Mouse (Mus musculus) MEL (cell line): ENCODE data around the gene Wdsub1. TPM values are rescaled to one million over a fixed set of nuclear protein-coding genes. Genes with fewer than 3 reads are reported as not detected.

Source experiments
- DNase-seq: peaks from one replicate; pipeline ENCODE4 v3.0.0; 2011; ENCODE audit warnings: low read depth, low spot score
- H3K27ac ChIP-seq: 2 replicates; pipeline ENCODE4 v1.5.1; 2012; ENCODE audit warnings: low read depth, mild to moderate bottlenecking, control low read depth, low read length, moderate library complexity; ENCODE audit not compliant: control insufficient read depth
- H3K27me3 ChIP-seq, 2 experiments: fragments of 150-350 bp in 1 of 2; sonication (generic) in 1 of 2; 2 replicates each; pipeline ENCODE4 v1.6.1; 2012; ENCODE audit warnings: low read length in 2 of 2, mild to moderate bottlenecking in 2 of 2, improper control_type of control experiment in 1 of 2, moderate library complexity in 1 of 2; ENCODE audit not compliant: insufficient read depth in 2 of 2, control insufficient read depth in 1 of 2
- H3K36me3 ChIP-seq, 2 experiments: 2 replicates each; pipeline ENCODE4 v1.6.1; 2012 to 2014; ENCODE audit warnings: low read length in 2 of 2, improper control_type of control experiment in 1 of 2, inconsistent platforms in 1 of 2, mild to moderate bottlenecking in 1 of 2; ENCODE audit not compliant: insufficient read depth in 2 of 2, control insufficient read depth in 1 of 2
- H3K4me1 ChIP-seq, 2 experiments: fragments of 150-350 bp in 1 of 2; sonication (generic) in 1 of 2; 2 replicates each; pipeline ENCODE4 v1.6.1; 2012; ENCODE audit warnings: low read length in 2 of 2, improper control_type of control experiment in 1 of 2, mild to moderate bottlenecking in 1 of 2; ENCODE audit not compliant: insufficient read depth in 2 of 2, control insufficient read depth in 1 of 2
- H3K4me3 ChIP-seq, 2 experiments: fragments of 150-350 bp in 1 of 2; sonication (generic) in 1 of 2; 2 replicates each; pipeline ENCODE4 v1.5.1; 2012; ENCODE audit warnings: low read depth in 2 of 2, low read length in 2 of 2, mild to moderate bottlenecking in 2 of 2, moderate library complexity in 2 of 2, control low read depth in 1 of 2, improper control_type of control experiment in 1 of 2; ENCODE audit not compliant: control insufficient read depth in 1 of 2, insufficient read depth in 1 of 2
- H3K79me2 ChIP-seq: 2 replicates; pipeline ENCODE4 v1.6.1; 2012; ENCODE audit warnings: mild to moderate bottlenecking, low read length, moderate library complexity; ENCODE audit not compliant: control insufficient read depth, poor library complexity, insufficient read depth
- H3K9ac ChIP-seq: 2 replicates; pipeline ENCODE4 v1.6.1; 2012; ENCODE audit warnings: low read depth, mild to moderate bottlenecking, control low read depth, low read length, moderate library complexity; ENCODE audit not compliant: control insufficient read depth, poor library complexity, severe bottlenecking
- H3K9me3 ChIP-seq: fragments of 150-350 bp; sonication (generic); replicated peaks from 2 replicates; pipeline ENCODE4 v1.6.1; 2012; ENCODE audit warnings: mild to moderate bottlenecking, low read length, improper control_type of control experiment, moderate library complexity; ENCODE audit not compliant: insufficient read depth
- BHLHE40 ChIP-seq: IDR thresholded peaks from 2 replicates; pipeline ENCODE4 v1.6.1; 2012; ENCODE audit warnings: low read depth, mild to moderate bottlenecking, inconsistent platforms, low read length, improper control_type of control experiment, borderline replicate concordance
- CHD1 ChIP-seq: IDR thresholded peaks from 2 replicates; pipeline ENCODE4 v1.6.1; 2012; ENCODE audit warnings: low read depth, mild to moderate bottlenecking, inconsistent platforms, low read length, improper control_type of control experiment
- CHD2 ChIP-seq: IDR thresholded peaks from 2 replicates; pipeline ENCODE4 v1.6.1; 2011; ENCODE audit warnings: low read length, improper control_type of control experiment
- CTCF ChIP-seq, 3 experiments: IDR thresholded peaks in 2 of 3; conservative IDR thresholded peaks in 1 of 3; 2 replicates each; pipeline ENCODE4 v1.5.1; 2011 to 2012; ENCODE audit warnings: low read length in 3 of 3, low read depth in 2 of 3, mild to moderate bottlenecking in 2 of 3, improper control_type of control experiment in 1 of 3, inconsistent platforms in 1 of 3, mixed read lengths in 1 of 3, moderate library complexity in 1 of 3; ENCODE audit not compliant: control insufficient read depth in 1 of 3, insufficient read depth in 1 of 3, poor library complexity in 1 of 3, severe bottlenecking in 1 of 3
- ELF1 ChIP-seq: IDR thresholded peaks from 2 replicates; pipeline ENCODE4 v1.6.1; 2014; ENCODE audit warnings: low read depth, mild to moderate bottlenecking, inconsistent platforms, low read length, improper control_type of control experiment, moderate library complexity
- EP300 ChIP-seq, 2 experiments: IDR thresholded peaks; 2 replicates each; pipeline ENCODE4 v1.6.1; 2011; ENCODE audit warnings: improper control_type of control experiment in 2 of 2, low read length in 2 of 2, low read depth in 1 of 2, mild to moderate bottlenecking in 1 of 2
- ETS1 ChIP-seq: IDR thresholded peaks from 2 replicates; pipeline ENCODE4 v1.6.1; 2012; ENCODE audit warnings: low read depth, mild to moderate bottlenecking, inconsistent platforms, low read length, improper control_type of control experiment, moderate library complexity
- GABPA ChIP-seq: IDR thresholded peaks from 2 replicates; pipeline ENCODE4 v1.6.1; 2012; ENCODE audit warnings: low read depth, mild to moderate bottlenecking, inconsistent platforms, low read length, improper control_type of control experiment, moderate library complexity
- JUND ChIP-seq: IDR thresholded peaks from 2 replicates; pipeline ENCODE4 v1.6.1; 2011; ENCODE audit warnings: low read depth, mild to moderate bottlenecking, improper control_type of control experiment, low read length
- KAT2A ChIP-seq: conservative IDR thresholded peaks from 2 replicates; pipeline ENCODE4 v1.6.1; 2012; ENCODE audit warnings: low read depth, low read length, improper control_type of control experiment, inconsistent platforms
- MAFK ChIP-seq: IDR thresholded peaks from 2 replicates; pipeline ENCODE4 v1.6.1; 2011; ENCODE audit warnings: low read depth, mild to moderate bottlenecking, low read length, improper control_type of control experiment, borderline replicate concordance
- MAZ ChIP-seq: IDR thresholded peaks from 2 replicates; pipeline ENCODE4 v1.6.1; 2012; ENCODE audit warnings: low read depth, mild to moderate bottlenecking, inconsistent platforms, low read length, improper control_type of control experiment
- MXI1 ChIP-seq: IDR thresholded peaks from 2 replicates; pipeline ENCODE4 v1.6.1; 2011; ENCODE audit warnings: mild to moderate bottlenecking, low read depth, low read length, improper control_type of control experiment
- MYB ChIP-seq: IDR thresholded peaks from 2 replicates; pipeline ENCODE4 v1.6.1; 2011; ENCODE audit warnings: mild to moderate bottlenecking, low read depth, low read length, improper control_type of control experiment
- NELFE ChIP-seq: IDR thresholded peaks from 2 replicates; pipeline ENCODE4 v1.6.1; 2011; ENCODE audit warnings: low read depth, low read length, improper control_type of control experiment
- NRF1 ChIP-seq: IDR thresholded peaks from 2 replicates; pipeline ENCODE4 v1.6.1; 2014; ENCODE audit warnings: low read depth, mild to moderate bottlenecking, inconsistent platforms, low read length, improper control_type of control experiment, moderate library complexity; ENCODE audit not compliant: poor library complexity, insufficient read depth, severe bottlenecking
- POLR2A ChIP-seq, 2 experiments: IDR thresholded peaks; 2 replicates each; pipeline ENCODE4 v1.6.1; 2011 to 2012; ENCODE audit warnings: low read length in 2 of 2, mild to moderate bottlenecking in 2 of 2, control low read depth in 1 of 2, improper control_type of control experiment in 1 of 2, low read depth in 1 of 2, moderate library complexity in 1 of 2; ENCODE audit not compliant: control insufficient read depth in 1 of 2, insufficient read depth in 1 of 2, poor library complexity in 1 of 2
- POLR2AphosphoS2 ChIP-seq: IDR thresholded peaks from 2 replicates; pipeline ENCODE4 v1.6.1; 2011; ENCODE audit warnings: low read length, improper control_type of control experiment
- SIN3A ChIP-seq: IDR thresholded peaks from 2 replicates; pipeline ENCODE4 v1.6.1; 2012; ENCODE audit warnings: low read length, improper control_type of control experiment, inconsistent platforms
- SMC3 ChIP-seq: IDR thresholded peaks from 2 replicates; pipeline ENCODE4 v1.6.1; 2011; ENCODE audit warnings: low read depth, low read length, improper control_type of control experiment
- TAL1 ChIP-seq: IDR thresholded peaks from 2 replicates; pipeline ENCODE4 v1.6.1; 2012; ENCODE audit warnings: mild to moderate bottlenecking, inconsistent platforms, low read length, moderate library complexity, mixed read lengths
- TCF12 ChIP-seq: IDR thresholded peaks from 2 replicates; pipeline ENCODE4 v1.6.1; 2014; ENCODE audit warnings: low read depth, mild to moderate bottlenecking, inconsistent platforms, low read length, improper control_type of control experiment, moderate library complexity
- USF2 ChIP-seq, 2 experiments: IDR thresholded peaks; 2 replicates each; pipeline ENCODE4 v1.6.1; 2011 to 2012; ENCODE audit warnings: improper control_type of control experiment in 2 of 2, low read length in 2 of 2, borderline replicate concordance in 1 of 2, inconsistent platforms in 1 of 2, low read depth in 1 of 2, mild to moderate bottlenecking in 1 of 2; ENCODE audit not compliant: insufficient read depth in 1 of 2
- ZC3H11A ChIP-seq: IDR thresholded peaks from 2 replicates; pipeline ENCODE4 v1.6.1; 2012; ENCODE audit warnings: low read depth, mild to moderate bottlenecking, inconsistent platforms, low read length, improper control_type of control experiment
- ZKSCAN1 ChIP-seq: IDR thresholded peaks from 2 replicates; pipeline ENCODE4 v1.6.1; 2012; ENCODE audit warnings: low read depth, mild to moderate bottlenecking, inconsistent platforms, low read length, improper control_type of control experiment, moderate library complexity
- ZMIZ1 ChIP-seq: IDR thresholded peaks from 2 replicates; pipeline ENCODE4 v1.6.1; 2012; ENCODE audit warnings: low read depth, mild to moderate bottlenecking, inconsistent platforms, low read length, improper control_type of control experiment, moderate library complexity
- polyA plus RNA-seq, 2 experiments: library from polyadenylated mRNA; stranded (reverse) in 1 of 2; unstranded in 1 of 2; fragments of >175 nt in 1 of 2; fragments of >200 nt in 1 of 2; gene quantifications; 2 replicates each; pipeline versions ENCODE4 v1.2.1 to v1.2.4; 2012; ENCODE audit warnings: low replicate concordance in 2 of 2, low read depth in 1 of 2; ENCODE audit not compliant: insufficient read length in 2 of 2, insufficient read depth in 1 of 2, missing spikeins in 1 of 2
- total RNA-seq: library from RNA; depleted of rRNA; stranded (reverse); fragments of 300-350 nt; gene quantifications from 2 replicates; pipeline ENCODE4 v1.2.3, GENCODE M21; 2012

Gene Wdsub1
- total and polyA plus RNA-seq, 3 experiments: 16.5 to 19.5 TPM; not detected in 1

DNA sequence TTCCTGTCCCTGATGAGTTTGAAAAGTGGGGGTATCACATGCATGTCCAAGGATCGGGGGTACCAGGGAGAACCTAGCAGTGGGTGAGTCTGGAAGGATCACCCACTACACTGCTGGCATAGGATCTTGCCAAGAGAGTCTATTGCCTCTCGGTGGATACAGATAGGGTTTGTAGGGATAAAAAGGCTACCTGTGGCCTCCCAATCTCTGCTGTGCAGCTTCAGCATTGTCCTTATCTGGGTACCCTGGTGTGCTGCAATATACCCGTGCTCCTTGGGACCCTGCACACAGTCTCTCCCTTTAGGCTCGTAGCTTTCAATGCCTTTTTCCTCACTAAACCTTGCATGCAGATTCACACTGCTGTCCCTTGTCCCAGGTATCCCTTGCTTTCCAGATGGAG, 73.8 kb downstream of the Wdsub1 start:
- no peak overlapping the region for H3K27ac ChIP-seq
- DNase-seq: no peak
- H3K79me2 ChIP-seq: no peaks in the 10 kb centered on the region
- no peak overlapping the region for H3K9ac ChIP-seq
- H3K36me3 ChIP-seq: no peaks in the 10 kb centered on the region
- H3K9me3 ChIP-seq: no peaks in the 10 kb centered on the region
- H3K27me3 ChIP-seq: no peaks in the 10 kb centered on the region
- no peak for TF ChIP-seq USF2 (IDR thresholded peaks at IDR 0.05; ENCODE audit: borderline replicate concordance in 1 of 2, insufficient read depth in 1 of 2, low read depth in 1 of 2, low read length in 2 of 2)
- TF ChIP-seq ZC3H11A: no peak
- no peak for TF ChIP-seq TAL1
- no peak for TF ChIP-seq MAZ
- no peak for TF ChIP-seq MYB
- no peak for TF ChIP-seq ETS1
- TF ChIP-seq GABPA: no peak
- no peak for TF ChIP-seq SMC3
- TF ChIP-seq POLR2A (IDR thresholded peaks at IDR 0.05; ENCODE audit: control insufficient read depth in 1 of 2, insufficient read depth in 1 of 2, low read depth in 1 of 2, low read length in 2 of 2, poor library complexity in 1 of 2): no peak
- no peak for TF ChIP-seq CHD2
- TF ChIP-seq ZKSCAN1: no peak
- no peak for TF ChIP-seq EP300 (IDR thresholded peaks at IDR 0.05; ENCODE audit: low read depth in 1 of 2, low read length in 2 of 2)
- TF ChIP-seq JUND: no peak
- TF ChIP-seq BHLHE40: no peak
- no peak for TF ChIP-seq MAFK
- no peak for TF ChIP-seq CHD1
- TF ChIP-seq ELF1: no peak
- TF ChIP-seq NRF1: no peak
- TF ChIP-seq KAT2A: no peak
- no peak for TF ChIP-seq MXI1
- no peak overlapping the region for H3K4me3 ChIP-seq
- no peaks in the 10 kb centered on the region for H3K4me1 ChIP-seq

DNA sequence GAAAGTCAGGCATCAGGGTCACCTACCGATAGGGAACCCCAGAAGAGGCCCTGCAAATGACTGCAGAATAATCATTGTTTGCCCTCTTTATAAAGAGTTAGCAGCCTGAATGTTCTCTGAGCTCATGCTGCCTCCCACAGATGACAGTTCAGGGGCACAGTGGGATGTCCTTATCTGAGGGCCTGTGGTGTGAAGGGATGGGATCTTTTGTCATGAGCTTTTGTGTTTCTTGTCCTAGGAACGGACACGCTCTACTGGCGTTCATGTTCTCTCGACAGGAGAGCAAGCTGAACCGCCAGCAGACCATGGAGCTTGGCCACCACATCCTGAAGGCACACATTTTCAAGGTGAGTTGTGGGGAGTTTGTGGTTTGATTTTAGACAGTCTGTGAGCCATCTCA, 76.4 kb downstream of the Wdsub1 start:
- H3K36me3 ChIP-seq: no peaks in the 10 kb centered on the region
- H3K79me2 ChIP-seq: no peaks in the 10 kb centered on the region
- no peak for DNase-seq
- no peak overlapping the region for H3K4me3 ChIP-seq
- H3K4me1 ChIP-seq: no peaks in the 10 kb centered on the region
- no peaks in the 10 kb centered on the region for H3K27me3 ChIP-seq
- H3K27ac ChIP-seq: no peak overlapping the region
- no peak overlapping the region for H3K9ac ChIP-seq
- no peaks in the 10 kb centered on the region for H3K9me3 ChIP-seq
- TF ChIP-seq MAZ: no peak
- no peak for TF ChIP-seq POLR2AphosphoS2
- no peak for TF ChIP-seq SIN3A
- no peak for TF ChIP-seq USF2 (IDR thresholded peaks at IDR 0.05; ENCODE audit: borderline replicate concordance in 1 of 2, insufficient read depth in 1 of 2, low read depth in 1 of 2, low read length in 2 of 2)
- no peak for TF ChIP-seq TCF12
- TF ChIP-seq SMC3: no peak
- no peak for TF ChIP-seq CHD1
- TF ChIP-seq CHD2: no peak
- TF ChIP-seq ELF1: no peak
- no peak for TF ChIP-seq ZMIZ1
- TF ChIP-seq GABPA: no peak
- no peak for TF ChIP-seq MYB
- no peak for TF ChIP-seq BHLHE40
- no peak for TF ChIP-seq NELFE
- no peak for TF ChIP-seq POLR2A (IDR thresholded peaks at IDR 0.05; ENCODE audit: control insufficient read depth in 1 of 2, insufficient read depth in 1 of 2, low read depth in 1 of 2, low read length in 2 of 2, poor library complexity in 1 of 2)
- no peak for TF ChIP-seq CTCF (IDR thresholded peaks at IDR 0.05 in 2 of 3, conservative IDR thresholded peaks at IDR 0.05 in 1 of 3; ENCODE audit: control insufficient read depth in 1 of 3, insufficient read depth in 1 of 3, low read depth in 2 of 3, low read length in 3 of 3, poor library complexity in 1 of 3, severe bottlenecking in 1 of 3)
- no peak for TF ChIP-seq TAL1
- TF ChIP-seq MAFK: no peak
